Mouse (Mus musculus) embryonic facial prominence, embryonic 12.5 days (tissue): ENCODE data around the gene Nectin3. TPM values are rescaled to one million over a fixed set of nuclear protein-coding genes. Genes with fewer than 3 reads are reported as not detected.
"Not testable (repeated sequence)": the region's sequence is repeated elsewhere in the genome, so short reads cannot be mapped to it uniquely, and the experiment has no call there.

ENCODE experiments used
- ATAC-seq: fragments of 200-750 bp; cut with Nextera tagmentation; 2 replicates; pipeline ENCODE4 v1.8.0; 2017; ENCODE audit not compliant: insufficient number of reproducible peaks, insufficient read depth, low FRiP score, low TSS enrichment
- H3K27ac ChIP-seq: fragments of 300-500 bp; sonication (generic); 2 replicates; pipeline ENCODE4 v1.5.1; 2016; ENCODE audit warnings: mild to moderate bottlenecking
- H3K27me3 ChIP-seq: fragments of 300-500 bp; sonication (generic); 2 replicates; pipeline ENCODE4 v1.6.1; 2016; ENCODE audit warnings: mild to moderate bottlenecking, moderate library complexity
- H3K36me3 ChIP-seq: fragments of 300-500 bp; sonication (generic); 2 replicates; pipeline ENCODE4 v1.6.1; 2016; ENCODE audit warnings: mild to moderate bottlenecking
- H3K4me1 ChIP-seq: fragments of 300-500 bp; sonication (generic); 2 replicates; pipeline ENCODE4 v1.6.1; 2016
- H3K4me2 ChIP-seq: fragments of 300-500 bp; sonication (generic); replicated peaks from 2 replicates; pipeline ENCODE4 v1.6.1; 2016; ENCODE audit warnings: mild to moderate bottlenecking, moderate library complexity
- H3K4me3 ChIP-seq: fragments of 300-500 bp; sonication (generic); 2 replicates; pipeline ENCODE4 v1.5.1; 2016; ENCODE audit warnings: mild to moderate bottlenecking
- H3K9ac ChIP-seq: fragments of 300-500 bp; sonication (generic); 2 replicates; pipeline ENCODE4 v1.6.1; 2016; ENCODE audit warnings: mild to moderate bottlenecking, moderate library complexity
- H3K9me3 ChIP-seq: fragments of 300-500 bp; sonication (generic); 2 replicates; pipeline ENCODE4 v1.6.1; 2016; ENCODE audit warnings: mild to moderate bottlenecking, moderate library complexity
- WGBS: fragments of 180-500 bp; shearing (Covaris S2); methylation state at CpG from one replicate; pipeline ENCODE4 v1.1.7; 2016; 5-methylcytosine and 5-hydroxymethylcytosine counted together
- polyA plus RNA-seq: library from polyadenylated mRNA; unstranded; fragments of >200 nt; fragmentation: Nextera tagmentation; extraction: Ambion mirVana; gene quantifications from 2 replicates; pipeline ENCODE4 v1.2.1, GENCODE M21; 2016

Gene Nectin3
- polyA plus RNA-seq, 1 experiment from 2014 or later: 40.4 TPM

DNA sequence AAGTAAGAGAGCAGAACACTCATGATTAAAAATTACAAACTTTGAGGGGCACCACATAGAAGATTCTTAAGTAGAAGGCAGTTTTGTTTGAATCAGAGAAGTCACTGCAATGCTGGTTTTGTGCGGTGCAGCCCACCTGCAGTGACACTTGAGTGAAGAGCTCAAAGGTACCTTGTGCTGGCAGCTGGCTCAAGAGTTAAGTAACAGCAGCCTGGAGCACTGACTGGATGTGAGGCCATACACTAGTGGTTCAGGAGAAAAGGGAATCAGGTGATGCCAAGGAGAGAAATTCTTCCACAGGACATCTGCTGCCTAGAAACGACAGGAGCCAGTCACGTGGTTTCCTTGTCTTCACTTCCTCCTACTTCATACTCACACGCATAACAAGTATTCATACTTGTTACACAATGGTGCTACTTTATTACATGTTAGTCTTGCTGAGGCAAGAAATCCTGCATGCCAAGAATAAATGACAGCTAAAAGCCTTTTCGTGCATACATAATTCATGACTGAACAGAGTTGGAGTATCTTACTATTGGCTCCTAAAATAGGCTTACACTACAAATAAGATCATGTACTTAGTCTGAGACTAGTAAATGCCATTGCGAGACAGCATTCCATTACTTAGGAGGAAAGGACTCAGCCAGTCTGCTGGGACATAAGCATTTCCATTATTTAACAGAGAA, 88.1 kb downstream of the Nectin3 start:
- ATAC-seq: no peak
- no peaks in the 10 kb centered on the region for H3K27me3 ChIP-seq
- H3K27ac ChIP-seq: no peak overlapping the region
- no peaks in the 10 kb centered on the region for H3K36me3 ChIP-seq
- 0 out of 2 replicates have a peak, but pooled peaks cover 3% of the 10 kb centered on the region for H3K4me1 ChIP-seq
- WGBS: 81% methylated on average over 6 of the region's 6 CpGs
- H3K4me3 ChIP-seq: no peak overlapping the region
- H3K4me2 ChIP-seq: no peak overlapping the region
- no peak overlapping the region for H3K9ac ChIP-seq
- no peaks in the 10 kb centered on the region for H3K9me3 ChIP-seq

- H3K9ac ChIP-seq: no peak overlapping the region
- H3K27ac ChIP-seq: no peak overlapping the region
- no peaks in the 10 kb centered on the region for H3K27me3 ChIP-seq
- no peak overlapping the region for H3K4me3 ChIP-seq
- 92% methylated on average over 15 of the region's 15 CpGs for WGBS
- no peak for ATAC-seq
- H3K4me1 ChIP-seq: 0 out of 2 replicates have a peak, but pooled peaks cover 3% of the 10 kb centered on the region
- no peaks in the 10 kb centered on the region for H3K9me3 ChIP-seq
- H3K36me3 ChIP-seq: no peaks in the 10 kb centered on the region
- no peak overlapping the region for H3K4me2 ChIP-seq
These were observed 90.3 kb downstream of the Nectin3 start for GRCm38 (mm10) chr16:46407997-46408396.

DNA sequence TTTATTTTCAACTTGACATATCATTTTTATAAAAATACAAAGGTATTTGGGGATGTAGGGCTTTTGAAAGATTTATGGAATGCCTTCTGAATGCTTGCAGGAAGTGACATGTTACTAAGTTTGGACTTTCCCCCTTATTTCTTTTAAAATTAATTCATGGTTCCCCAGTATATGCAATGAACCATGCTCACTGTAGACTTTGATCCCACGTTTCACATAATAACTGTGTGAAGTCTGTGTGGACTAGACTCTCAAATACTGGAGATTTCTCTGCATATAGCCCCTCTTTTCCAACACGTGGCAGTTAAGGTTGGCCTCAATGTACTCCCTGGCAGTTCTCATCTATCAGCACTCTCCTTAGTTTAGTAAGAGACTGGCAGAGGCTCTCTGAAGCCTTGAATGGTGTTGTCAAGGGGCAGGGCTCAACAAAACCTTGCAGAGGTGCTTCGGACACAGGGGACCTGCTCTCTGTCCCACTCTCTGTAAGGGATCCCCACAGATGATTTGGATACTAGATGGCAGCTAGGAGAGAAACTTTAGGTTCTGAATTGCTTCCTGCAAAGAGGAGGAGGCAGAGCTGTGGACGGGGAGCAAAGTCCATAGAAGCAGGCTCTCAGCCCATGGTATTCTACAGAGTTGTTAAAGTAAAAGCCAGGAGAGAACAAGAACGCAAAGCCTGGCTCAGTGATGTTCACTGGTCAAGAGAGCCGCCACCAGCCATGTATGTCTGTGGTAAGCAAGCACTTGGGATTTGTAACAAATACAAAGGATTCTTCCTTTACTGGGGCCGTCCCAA, 91.3 kb downstream of the Nectin3 start:
- 87% methylated on average over 7 of the region's 7 CpGs for WGBS
- no peak overlapping the region for H3K4me2 ChIP-seq
- no peak overlapping the region for H3K4me3 ChIP-seq
- no peak overlapping the region for H3K9ac ChIP-seq
- no peaks in the 10 kb centered on the region for H3K27me3 ChIP-seq
- H3K27ac ChIP-seq: no peak overlapping the region
- no peaks in the 10 kb centered on the region for H3K36me3 ChIP-seq
- no peak for ATAC-seq
- no peaks in the 10 kb centered on the region for H3K9me3 ChIP-seq
- H3K4me1 ChIP-seq: 0 out of 2 replicates have a peak, but pooled peaks cover 3% of the 10 kb centered on the region

GRCm38 (mm10) chr16:46397945-46398344, 100.4 kb downstream of the Nectin3 start:
- 89% methylated on average over 4 of the region's 4 CpGs for WGBS
- Histone ChIP-seq H3K4me1 (no peaks in the 10 kb centered on the region), H3K9ac (no peak overlapping the region), H3K27ac (no peak overlapping the region), H3K4me2 (no peak overlapping the region), H3K9me3 (no peaks in the 10 kb centered on the region), H3K36me3 (no peaks in the 10 kb centered on the region), H3K4me3 (no peak overlapping the region), H3K27me3 (no peaks in the 10 kb centered on the region)
- no peak for ATAC-seq

DNA sequence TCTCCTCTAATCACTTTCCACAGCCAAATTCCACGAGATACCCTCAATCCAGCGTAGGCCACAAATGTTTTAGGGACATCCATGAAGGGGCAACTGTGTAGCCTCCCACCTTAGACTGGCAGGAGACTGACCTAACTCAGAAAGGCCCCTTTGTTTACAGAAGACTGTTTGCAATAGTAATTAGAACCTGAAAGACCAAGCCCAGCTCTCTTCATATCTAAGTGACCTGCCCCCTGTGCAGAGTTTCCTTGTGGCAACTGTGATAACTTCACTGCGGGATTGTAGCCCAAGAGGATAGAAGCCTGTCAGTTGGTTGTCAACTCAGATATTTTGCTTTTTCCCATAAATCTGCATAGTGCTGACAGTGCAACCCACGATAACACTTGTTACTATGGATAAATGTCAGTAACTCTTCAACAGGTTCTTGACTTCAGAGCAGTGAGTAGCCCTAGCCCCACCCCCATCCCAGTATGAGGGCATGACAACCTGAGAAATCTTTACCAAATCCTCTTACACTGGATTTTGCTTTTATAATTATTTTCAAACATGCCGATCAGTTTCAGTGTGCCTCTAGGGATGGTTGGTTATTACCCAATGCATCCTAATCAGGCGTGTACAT, 108.8 kb downstream of the Nectin3 start:
- no peak overlapping the region for H3K9ac ChIP-seq
- 39% methylated on average over 6 of the region's 6 CpGs for WGBS
- no peak overlapping the region for H3K4me2 ChIP-seq
- ATAC-seq: no peak
- no peak overlapping the region for H3K27ac ChIP-seq
- H3K4me3 ChIP-seq: no peak overlapping the region
- H3K9me3 ChIP-seq: no peaks in the 10 kb centered on the region
- H3K27me3 ChIP-seq: no peaks in the 10 kb centered on the region
- H3K4me1 ChIP-seq: peaks cover 19% of the 10 kb centered on the region; the same call in 1 of the 2 replicates
- H3K36me3 ChIP-seq: no peaks in the 10 kb centered on the region

GRCm38 (mm10) chr16:46388527-46389414, 109.6 kb downstream of the Nectin3 start:
- Histone ChIP-seq H3K9ac (no peak overlapping the region), H3K4me3 (no peak overlapping the region), H3K4me1 (peaks cover 19% of the 10 kb centered on the region; the same call in 1 of the 2 replicates), H3K9me3 (no peaks in the 10 kb centered on the region), H3K27me3 (no peaks in the 10 kb centered on the region), H3K36me3 (no peaks in the 10 kb centered on the region), H3K4me2 (no peak overlapping the region), H3K27ac (no peak overlapping the region)
- WGBS: 28% methylated on average over 11 of the region's 11 CpGs
- ATAC-seq: peak; percentile 64; the same call in 1 of the 2 replicates

GRCm38 (mm10) chr16:46384279-46384678, 114.0 kb downstream of the Nectin3 start:
- no peak overlapping the region for H3K9ac ChIP-seq
- H3K4me2 ChIP-seq: no peak overlapping the region
- no peaks in the 10 kb centered on the region for H3K36me3 ChIP-seq
- WGBS: 71% methylated on average over 5 of the region's 5 CpGs
- H3K4me3 ChIP-seq: no peak overlapping the region
- ATAC-seq: no peak
- H3K4me1 ChIP-seq: peaks cover 10% of the 10 kb centered on the region; the same call in 1 of the 2 replicates
- no peaks in the 10 kb centered on the region for H3K27me3 ChIP-seq
- no peak overlapping the region for H3K27ac ChIP-seq
- no peaks in the 10 kb centered on the region for H3K9me3 ChIP-seq

- ATAC-seq: no peak
- Histone ChIP-seq H3K27ac (no peak overlapping the region), H3K4me1 (0 out of 2 replicates have a peak, but pooled peaks cover under 1% of the 10 kb centered on the region), H3K4me2 (no peak overlapping the region), H3K36me3 (no peaks in the 10 kb centered on the region), H3K4me3 (no peak overlapping the region), H3K9me3 (no peaks in the 10 kb centered on the region), H3K27me3 (no peaks in the 10 kb centered on the region), H3K9ac (no peak overlapping the region)
- WGBS: 90% methylated on average over 4 of the region's 4 CpGs
These were observed 115.0 kb downstream of the Nectin3 start for GRCm38 (mm10) chr16:46383344-46383743.

- H3K4me2 ChIP-seq: no peak overlapping the region
- H3K4me1 ChIP-seq: no peaks in the 10 kb centered on the region
- no peak overlapping the region for H3K9ac ChIP-seq
- H3K27me3 ChIP-seq: no peaks in the 10 kb centered on the region
- H3K4me3 ChIP-seq: no peak overlapping the region
- 63% methylated on average over 3 of the region's 3 CpGs for WGBS
- ATAC-seq: no peak
- no peak overlapping the region for H3K27ac ChIP-seq
- no peaks in the 10 kb centered on the region for H3K36me3 ChIP-seq
- no peaks in the 10 kb centered on the region for H3K9me3 ChIP-seq
These were observed 121.8 kb downstream of the Nectin3 start for GRCm38 (mm10) chr16:46376575-46376974.

- H3K4me1 ChIP-seq: peaks cover 7% of the 10 kb centered on the region
- H3K27me3 ChIP-seq: no peaks in the 10 kb centered on the region
- H3K4me2 ChIP-seq: no peak overlapping the region
- H3K9ac ChIP-seq: no peak overlapping the region
- H3K27ac ChIP-seq: no peak overlapping the region
- WGBS: 48% methylated on average over 6 of the region's 6 CpGs
- no peaks in the 10 kb centered on the region for H3K9me3 ChIP-seq
- ATAC-seq: no peak
- H3K36me3 ChIP-seq: no peaks in the 10 kb centered on the region
- no peak overlapping the region for H3K4me3 ChIP-seq
These were observed 136.3 kb downstream of the Nectin3 start for GRCm38 (mm10) chr16:46362022-46362421.

DNA sequence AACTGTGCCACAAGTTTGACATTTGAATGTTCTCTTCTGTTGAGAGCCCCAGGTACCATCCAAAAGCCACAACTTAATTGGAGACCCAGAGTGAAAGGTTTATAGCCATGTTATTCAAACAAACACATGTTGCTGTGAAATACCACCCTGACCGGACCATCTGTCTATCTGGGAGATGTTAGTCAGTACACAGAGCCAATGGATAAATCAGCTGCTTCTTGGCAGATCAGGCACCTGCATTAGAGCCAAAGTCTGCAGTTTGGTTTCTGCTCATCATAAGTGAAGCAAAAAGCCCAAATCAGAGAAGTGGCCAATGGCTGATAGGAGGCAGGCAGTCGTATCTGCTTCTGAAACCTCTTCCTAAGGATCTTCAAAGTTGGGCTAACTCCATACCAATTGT, 140.7 kb downstream of the Nectin3 start:
- not testable (repeated sequence) for H3K4me3 ChIP-seq, ATAC-seq, H3K9me3 ChIP-seq, H3K27me3 ChIP-seq, H3K27ac ChIP-seq, H3K36me3 ChIP-seq, H3K4me1 ChIP-seq, H3K4me2 ChIP-seq, H3K9ac ChIP-seq
- WGBS: 78% methylated on average over 2 of the region's 2 CpGs
